Mouse (Mus musculus) MEL (cell line): ENCODE measurements at regions not wholly inside any gene's neighbourhood (a gene's known extent, or its start where the extent isn't known, plus 50 kb on each side); places are given as distances from the start of the nearest gene placed in this dataset.

Source experiments
- DNase-seq: peaks from one replicate; pipeline ENCODE4 v3.0.0; 2011; ENCODE audit warnings: low read depth, low spot score
- H3K27ac ChIP-seq: 2 replicates; pipeline ENCODE4 v1.5.1; 2012; ENCODE audit warnings: low read depth, mild to moderate bottlenecking, control low read depth, low read length, moderate library complexity; ENCODE audit not compliant: control insufficient read depth
- H3K27me3 ChIP-seq, 2 experiments: fragments of 150-350 bp in 1 of 2; sonication (generic) in 1 of 2; 2 replicates each; pipeline ENCODE4 v1.6.1; 2012; ENCODE audit warnings: low read length in 2 of 2, mild to moderate bottlenecking in 2 of 2, improper control_type of control experiment in 1 of 2, moderate library complexity in 1 of 2; ENCODE audit not compliant: insufficient read depth in 2 of 2, control insufficient read depth in 1 of 2
- H3K36me3 ChIP-seq, 2 experiments: 2 replicates each; pipeline ENCODE4 v1.6.1; 2012 to 2014; ENCODE audit warnings: low read length in 2 of 2, improper control_type of control experiment in 1 of 2, inconsistent platforms in 1 of 2, mild to moderate bottlenecking in 1 of 2; ENCODE audit not compliant: insufficient read depth in 2 of 2, control insufficient read depth in 1 of 2
- H3K4me1 ChIP-seq, 2 experiments: fragments of 150-350 bp in 1 of 2; sonication (generic) in 1 of 2; 2 replicates each; pipeline ENCODE4 v1.6.1; 2012; ENCODE audit warnings: low read length in 2 of 2, improper control_type of control experiment in 1 of 2, mild to moderate bottlenecking in 1 of 2; ENCODE audit not compliant: insufficient read depth in 2 of 2, control insufficient read depth in 1 of 2
- H3K4me3 ChIP-seq, 2 experiments: fragments of 150-350 bp in 1 of 2; sonication (generic) in 1 of 2; 2 replicates each; pipeline ENCODE4 v1.5.1; 2012; ENCODE audit warnings: low read depth in 2 of 2, low read length in 2 of 2, mild to moderate bottlenecking in 2 of 2, moderate library complexity in 2 of 2, control low read depth in 1 of 2, improper control_type of control experiment in 1 of 2; ENCODE audit not compliant: control insufficient read depth in 1 of 2, insufficient read depth in 1 of 2
- H3K79me2 ChIP-seq: 2 replicates; pipeline ENCODE4 v1.6.1; 2012; ENCODE audit warnings: mild to moderate bottlenecking, low read length, moderate library complexity; ENCODE audit not compliant: control insufficient read depth, poor library complexity, insufficient read depth
- H3K9ac ChIP-seq: 2 replicates; pipeline ENCODE4 v1.6.1; 2012; ENCODE audit warnings: low read depth, mild to moderate bottlenecking, control low read depth, low read length, moderate library complexity; ENCODE audit not compliant: control insufficient read depth, poor library complexity, severe bottlenecking
- H3K9me3 ChIP-seq: fragments of 150-350 bp; sonication (generic); replicated peaks from 2 replicates; pipeline ENCODE4 v1.6.1; 2012; ENCODE audit warnings: mild to moderate bottlenecking, low read length, improper control_type of control experiment, moderate library complexity; ENCODE audit not compliant: insufficient read depth
- E2F4 ChIP-seq: IDR thresholded peaks from 2 replicates; pipeline ENCODE4 v1.6.1; 2011; ENCODE audit warnings: low read depth, low read length, improper control_type of control experiment, borderline replicate concordance
- ELF1 ChIP-seq: IDR thresholded peaks from 2 replicates; pipeline ENCODE4 v1.6.1; 2014; ENCODE audit warnings: low read depth, mild to moderate bottlenecking, inconsistent platforms, low read length, improper control_type of control experiment, moderate library complexity
- EP300 ChIP-seq, 2 experiments: IDR thresholded peaks; 2 replicates each; pipeline ENCODE4 v1.6.1; 2011; ENCODE audit warnings: improper control_type of control experiment in 2 of 2, low read length in 2 of 2, low read depth in 1 of 2, mild to moderate bottlenecking in 1 of 2
- ETS1 ChIP-seq: IDR thresholded peaks from 2 replicates; pipeline ENCODE4 v1.6.1; 2012; ENCODE audit warnings: low read depth, mild to moderate bottlenecking, inconsistent platforms, low read length, improper control_type of control experiment, moderate library complexity
- JUND ChIP-seq: IDR thresholded peaks from 2 replicates; pipeline ENCODE4 v1.6.1; 2011; ENCODE audit warnings: low read depth, mild to moderate bottlenecking, improper control_type of control experiment, low read length
- MEF2A ChIP-seq: IDR thresholded peaks from 2 replicates; pipeline ENCODE4 v1.6.1; 2014; ENCODE audit warnings: low read depth, mild to moderate bottlenecking, inconsistent platforms, low read length, improper control_type of control experiment; ENCODE audit not compliant: poor library complexity, insufficient replicate concordance, severe bottlenecking; ENCODE audit errors: extremely low read depth
- MXI1 ChIP-seq: IDR thresholded peaks from 2 replicates; pipeline ENCODE4 v1.6.1; 2011; ENCODE audit warnings: mild to moderate bottlenecking, low read depth, low read length, improper control_type of control experiment
- MYB ChIP-seq: IDR thresholded peaks from 2 replicates; pipeline ENCODE4 v1.6.1; 2011; ENCODE audit warnings: mild to moderate bottlenecking, low read depth, low read length, improper control_type of control experiment
- MYC ChIP-seq: IDR thresholded peaks from 2 replicates; pipeline ENCODE4 v1.6.1; 2011; ENCODE audit warnings: low read depth, mild to moderate bottlenecking, low read length, improper control_type of control experiment, moderate library complexity
- POLR2AphosphoS2 ChIP-seq: IDR thresholded peaks from 2 replicates; pipeline ENCODE4 v1.6.1; 2011; ENCODE audit warnings: low read length, improper control_type of control experiment
- POLR2AphosphoS5 ChIP-seq: IDR thresholded peaks from 2 replicates; pipeline ENCODE4 v1.6.1; 2012; ENCODE audit warnings: low read depth, borderline replicate concordance, mild to moderate bottlenecking, inconsistent platforms, low read length, moderate library complexity, mixed read lengths
- SIN3A ChIP-seq: IDR thresholded peaks from 2 replicates; pipeline ENCODE4 v1.6.1; 2012; ENCODE audit warnings: low read length, improper control_type of control experiment, inconsistent platforms
- SMC3 ChIP-seq: IDR thresholded peaks from 2 replicates; pipeline ENCODE4 v1.6.1; 2011; ENCODE audit warnings: low read depth, low read length, improper control_type of control experiment
- TAL1 ChIP-seq: IDR thresholded peaks from 2 replicates; pipeline ENCODE4 v1.6.1; 2012; ENCODE audit warnings: mild to moderate bottlenecking, inconsistent platforms, low read length, moderate library complexity, mixed read lengths
- TBP ChIP-seq: IDR thresholded peaks from 2 replicates; pipeline ENCODE4 v1.8.0; 2011; ENCODE audit warnings: low read depth, low read length, improper control_type of control experiment
- USF1 ChIP-seq: IDR thresholded peaks from 2 replicates; pipeline ENCODE4 v1.6.1; 2014; ENCODE audit warnings: low read depth, mild to moderate bottlenecking, inconsistent platforms, low read length, improper control_type of control experiment, moderate library complexity
- USF2 ChIP-seq, 2 experiments: IDR thresholded peaks; 2 replicates each; pipeline ENCODE4 v1.6.1; 2011 to 2012; ENCODE audit warnings: improper control_type of control experiment in 2 of 2, low read length in 2 of 2, borderline replicate concordance in 1 of 2, inconsistent platforms in 1 of 2, low read depth in 1 of 2, mild to moderate bottlenecking in 1 of 2; ENCODE audit not compliant: insufficient read depth in 1 of 2
- ZC3H11A ChIP-seq: IDR thresholded peaks from 2 replicates; pipeline ENCODE4 v1.6.1; 2012; ENCODE audit warnings: low read depth, mild to moderate bottlenecking, inconsistent platforms, low read length, improper control_type of control experiment
- ZNF384 ChIP-seq: IDR thresholded peaks from 2 replicates; pipeline ENCODE4 v1.6.1; 2012; ENCODE audit warnings: low read depth, mild to moderate bottlenecking, inconsistent platforms, low read length, improper control_type of control experiment

- no peaks in the 10 kb centered on the region for H3K36me3 ChIP-seq
- H3K27me3 ChIP-seq, result no peaks in the 10 kb centered on the region
- TF ChIP-seq MYC, result no peak
- TF ChIP-seq ZC3H11A, result no peak
- no peak for TF ChIP-seq MYB
- no peak for TF ChIP-seq USF1
- no peak for TF ChIP-seq JUND
- TF ChIP-seq USF2 (IDR thresholded peaks at IDR 0.05; ENCODE audit: borderline replicate concordance in 1 of 2, insufficient read depth in 1 of 2, low read depth in 1 of 2, low read length in 2 of 2), result no peak
- TF ChIP-seq E2F4, result no peak
- TF ChIP-seq MEF2A, result no peak
- no peak for TF ChIP-seq POLR2AphosphoS2
- TF ChIP-seq EP300 (IDR thresholded peaks at IDR 0.05; ENCODE audit: low read depth in 1 of 2, low read length in 2 of 2), result no peak
- TF ChIP-seq ZNF384, result no peak
- no peak for TF ChIP-seq ELF1
- TF ChIP-seq POLR2AphosphoS5, result no peak
- TF ChIP-seq TAL1, result no peak
- no peak for TF ChIP-seq ETS1
- TF ChIP-seq MXI1, result no peak
- H3K79me2 ChIP-seq, result no peaks in the 10 kb centered on the region
- H3K27ac ChIP-seq, result no peak overlapping the region
- no peak overlapping the region for H3K9ac ChIP-seq
- no peaks in the 10 kb centered on the region for H3K4me1 ChIP-seq
- H3K4me3 ChIP-seq, result no peak overlapping the region
- no peaks in the 10 kb centered on the region for H3K9me3 ChIP-seq
- no peak for DNase-seq
These were observed 575.8 kb downstream of the Cypt12 start for GRCm38 (mm10) chr3:18524011-18524410.

- Histone ChIP-seq H3K4me1 (no peaks in the 10 kb centered on the region), H3K9me3 (no peaks in the 10 kb centered on the region), H3K4me3 (no peak overlapping the region)
- TF ChIP-seq SIN3A, result no peak
- TF ChIP-seq TBP, result no peak
- no peak for TF ChIP-seq TAL1
- TF ChIP-seq SMC3, result no peak
- no peak for TF ChIP-seq POLR2AphosphoS5
- TF ChIP-seq, all 39 proteins: peak for 0
- Histone ChIP-seq H3K9ac (no peak overlapping the region), H3K27ac (no peak overlapping the region), H3K36me3 (no peaks in the 10 kb centered on the region), H3K79me2 (no peaks in the 10 kb centered on the region), H3K27me3 (no peaks in the 10 kb centered on the region)
- no peak for DNase-seq
These were observed 609.0 kb downstream of the Cypt12 start for GRCm38 (mm10) chr3:18557201-18557600.
